Mouse (Mus musculus) adrenal gland, postnatal 14 days (tissue): Measurements from ENCODE around the gene Cd151. TPM values are rescaled to one million over a fixed set of nuclear protein-coding genes. Genes with fewer than 3 reads are reported as not detected.

Experiments used
- DNase-seq: peaks from one replicate; pipeline ENCODE4 v3.0.0; 2021; ENCODE audit warnings: mixed read lengths
- total RNA-seq: library from RNA; stranded (reverse); gene quantifications from 2 replicates; pipeline ENCODE4 v1.2.3, GENCODE M21; 2021

Gene Cd151
- total RNA-seq, 1 experiment from 2014 or later, result 204 TPM

DNA sequence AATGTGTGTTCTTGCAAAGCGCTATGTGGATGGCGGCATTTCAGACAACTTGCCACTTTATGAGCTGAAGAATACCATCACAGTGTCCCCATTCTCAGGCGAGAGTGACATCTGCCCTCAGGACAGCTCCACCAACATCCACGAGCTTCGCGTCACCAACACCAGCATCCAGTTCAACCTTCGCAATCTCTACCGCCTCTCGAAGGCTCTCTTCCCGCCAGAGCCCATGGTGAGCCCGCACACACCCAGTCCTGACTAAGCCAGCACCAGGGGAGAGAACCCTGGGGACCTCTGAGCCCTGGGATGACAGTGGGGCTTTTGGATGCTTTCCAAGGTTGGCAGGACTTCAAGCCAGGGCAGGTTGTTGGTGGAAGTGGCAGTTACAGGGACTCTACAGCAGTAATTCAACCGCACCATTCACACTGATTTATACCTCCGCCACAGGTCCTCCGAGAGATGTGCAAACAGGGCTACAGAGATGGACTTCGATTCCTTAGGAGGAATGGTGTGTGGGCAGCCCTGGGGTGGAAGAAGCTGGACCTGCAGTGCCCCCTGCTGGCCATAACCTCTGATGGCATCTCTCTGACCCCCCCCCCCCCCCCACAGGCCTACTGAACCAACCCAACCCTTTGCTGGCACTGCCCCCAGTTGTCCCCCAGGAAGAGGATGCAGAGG lies 9.1 kb upstream of the Cd151 start:
- DNase-seq, result peak; percentile 81

DNA sequence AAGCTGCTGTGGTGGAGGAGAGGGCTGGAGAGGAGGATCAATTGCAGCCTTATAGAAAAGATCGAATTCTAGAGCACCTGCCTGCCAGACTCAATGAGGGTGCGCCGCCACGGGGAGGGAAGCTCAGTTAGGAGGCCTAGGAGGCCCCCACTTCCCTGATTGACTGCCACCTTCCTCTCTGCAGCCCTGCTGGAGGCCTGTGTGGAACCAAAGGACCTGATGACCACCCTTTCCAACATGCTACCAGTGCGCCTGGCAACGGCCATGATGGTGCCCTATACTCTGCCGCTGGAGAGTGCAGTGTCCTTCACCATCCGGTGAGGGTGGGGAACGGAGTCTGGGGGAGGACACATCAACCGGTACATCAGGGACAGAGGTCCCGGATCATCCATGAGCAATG lies 8.5 kb upstream of the Cd151 start:
- no peak for DNase-seq

DNA sequence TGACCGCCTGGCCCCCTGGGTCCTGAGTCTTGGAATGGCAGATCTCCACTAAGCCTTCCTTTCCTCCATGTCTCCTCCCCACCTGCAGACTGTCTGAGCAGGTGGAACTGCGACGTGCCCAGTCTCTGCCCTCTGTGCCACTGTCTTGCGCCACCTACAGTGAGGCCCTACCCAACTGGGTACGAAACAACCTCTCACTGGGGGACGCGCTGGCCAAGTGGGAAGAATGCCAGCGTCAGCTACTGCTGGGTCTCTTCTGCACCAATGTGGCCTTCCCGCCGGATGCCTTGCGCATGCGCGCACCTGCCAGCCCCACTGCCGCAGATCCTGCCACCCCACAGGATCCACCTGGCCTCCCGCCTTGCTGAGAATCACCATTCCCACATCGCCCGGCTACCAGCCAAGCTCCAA lies 7.9 kb upstream of the Cd151 start:
- peak; percentile 66 for DNase-seq

DNA sequence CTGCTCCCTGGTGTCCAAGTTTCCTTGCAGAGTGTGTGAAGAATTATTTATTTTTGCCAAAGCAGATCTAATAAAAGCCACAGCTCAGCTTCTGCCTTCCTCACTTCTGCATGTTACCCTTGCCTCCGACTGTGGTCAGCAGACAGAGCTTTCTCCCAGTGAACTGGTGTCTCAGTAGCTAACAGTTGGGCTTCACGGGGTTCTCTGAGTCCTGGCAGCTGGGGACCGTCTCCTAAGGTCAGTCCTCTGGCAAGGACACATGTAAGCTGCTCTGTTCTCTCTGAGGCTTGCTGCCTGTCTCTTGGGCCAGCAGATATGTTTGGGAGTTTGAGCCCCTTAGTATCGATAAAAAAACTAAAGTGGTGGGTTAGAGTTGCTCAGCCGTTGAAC lies 7.2 kb upstream of the Cd151 start:
- peak; percentile 19 for DNase-seq

DNA sequence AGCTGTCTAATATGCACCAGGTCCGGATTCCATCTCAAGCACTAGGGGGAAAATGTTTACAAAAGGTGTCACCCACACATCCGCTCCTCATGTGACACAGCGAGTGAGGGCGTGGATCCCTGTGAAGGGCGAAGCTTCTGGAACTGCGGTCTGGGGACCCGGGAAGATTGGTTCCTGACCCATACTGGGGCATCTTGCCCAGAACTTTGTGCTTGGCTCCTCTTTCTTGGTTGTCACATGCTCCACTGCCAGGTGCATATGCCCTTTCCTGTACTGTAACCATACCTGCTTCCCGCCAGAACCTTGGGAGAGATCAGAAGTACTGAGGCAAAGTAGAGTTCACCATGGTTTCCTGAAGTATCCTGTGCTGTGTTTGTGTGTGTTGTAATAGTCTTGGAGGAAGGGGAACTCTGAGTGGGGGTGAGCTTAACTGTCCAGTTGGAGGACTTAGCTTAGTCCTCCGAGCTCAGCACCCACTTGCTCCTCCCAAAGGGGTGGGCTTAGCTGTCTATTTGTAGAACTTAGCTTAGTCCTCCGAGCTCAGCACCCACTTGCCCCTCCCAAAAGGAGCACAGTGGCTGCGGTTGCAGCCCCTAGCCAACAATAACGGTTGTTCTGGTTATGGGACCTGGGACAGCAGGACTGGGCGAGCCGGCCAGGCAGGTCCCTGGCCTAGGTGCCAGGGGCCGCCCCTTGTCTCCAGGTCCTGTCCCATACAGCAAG lies 6.6 kb upstream of the Cd151 start, which contains the start of gene Cracr2b:
Cracr2b (plus strand) TSS at position 704 of the 723 bp plus-strand sequence.
- DNase-seq, result peak; percentile 33

DNA sequence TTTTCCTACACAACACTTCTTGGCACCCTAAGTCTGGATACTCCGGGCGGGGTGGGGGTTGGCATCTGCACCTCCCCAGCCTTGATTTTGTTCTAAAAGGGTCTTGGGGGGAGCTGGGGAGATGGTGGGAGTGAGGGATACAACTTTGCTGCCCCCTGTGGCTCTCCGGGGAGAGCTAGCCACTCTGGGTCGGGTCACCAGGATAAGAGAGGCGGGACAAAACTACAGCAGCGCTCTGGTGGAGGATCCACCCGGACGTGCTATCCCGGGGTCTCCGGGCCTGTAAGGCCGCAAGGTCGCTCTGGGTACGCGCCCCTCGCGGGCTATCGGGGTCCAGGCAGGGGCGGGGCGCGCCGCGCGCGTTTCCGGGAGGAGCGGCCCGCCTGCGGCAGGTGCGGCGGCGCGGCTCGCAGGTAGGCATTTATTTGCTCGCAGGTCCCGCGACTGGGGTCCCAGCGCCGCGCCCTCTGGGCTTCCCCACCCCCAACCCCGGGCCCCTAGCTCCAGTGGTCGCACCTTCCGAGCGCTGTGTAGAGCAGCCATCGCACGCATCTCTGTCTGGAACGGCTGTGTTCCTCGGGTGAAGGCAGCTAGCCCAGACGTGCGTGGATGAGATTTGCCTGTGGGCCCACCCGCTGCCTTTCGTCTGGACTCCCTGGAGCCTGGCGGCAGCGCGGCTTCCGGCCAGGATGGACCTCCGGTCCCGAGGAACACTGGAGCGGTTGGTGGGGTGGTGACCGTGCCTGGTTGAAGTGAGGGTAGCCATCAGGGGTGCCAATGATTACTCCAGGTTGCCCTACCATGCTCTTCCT lies 5.5 kb upstream of the Cd151 start:
- DNase-seq, result peak; percentile 64

DNA sequence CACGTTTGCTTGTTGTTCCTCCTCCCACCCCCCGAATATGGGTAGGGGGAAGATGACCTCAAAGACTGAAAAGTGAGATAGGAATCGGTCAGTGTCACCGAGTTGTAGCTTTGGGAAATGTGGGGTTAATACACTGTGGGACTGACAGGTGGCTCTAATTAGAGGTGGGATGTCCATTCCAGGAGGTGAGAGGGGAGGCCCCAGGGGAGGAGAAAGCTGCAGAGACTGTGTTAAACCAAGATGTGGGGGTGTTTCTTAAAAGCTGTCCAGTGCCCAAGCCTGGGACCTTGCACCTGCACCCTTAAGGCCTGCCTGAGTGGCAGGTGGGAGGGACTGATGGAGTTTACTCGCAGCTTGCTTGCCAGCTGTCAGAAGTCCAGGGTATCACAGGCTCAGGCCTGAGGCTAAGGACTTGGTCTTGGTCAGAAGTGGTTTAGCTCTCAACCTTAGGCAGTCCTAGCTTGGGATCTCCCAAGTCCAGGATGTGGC lies 4.8 kb upstream of the Cd151 start:
- DNase-seq, result peak; percentile 67

DNA sequence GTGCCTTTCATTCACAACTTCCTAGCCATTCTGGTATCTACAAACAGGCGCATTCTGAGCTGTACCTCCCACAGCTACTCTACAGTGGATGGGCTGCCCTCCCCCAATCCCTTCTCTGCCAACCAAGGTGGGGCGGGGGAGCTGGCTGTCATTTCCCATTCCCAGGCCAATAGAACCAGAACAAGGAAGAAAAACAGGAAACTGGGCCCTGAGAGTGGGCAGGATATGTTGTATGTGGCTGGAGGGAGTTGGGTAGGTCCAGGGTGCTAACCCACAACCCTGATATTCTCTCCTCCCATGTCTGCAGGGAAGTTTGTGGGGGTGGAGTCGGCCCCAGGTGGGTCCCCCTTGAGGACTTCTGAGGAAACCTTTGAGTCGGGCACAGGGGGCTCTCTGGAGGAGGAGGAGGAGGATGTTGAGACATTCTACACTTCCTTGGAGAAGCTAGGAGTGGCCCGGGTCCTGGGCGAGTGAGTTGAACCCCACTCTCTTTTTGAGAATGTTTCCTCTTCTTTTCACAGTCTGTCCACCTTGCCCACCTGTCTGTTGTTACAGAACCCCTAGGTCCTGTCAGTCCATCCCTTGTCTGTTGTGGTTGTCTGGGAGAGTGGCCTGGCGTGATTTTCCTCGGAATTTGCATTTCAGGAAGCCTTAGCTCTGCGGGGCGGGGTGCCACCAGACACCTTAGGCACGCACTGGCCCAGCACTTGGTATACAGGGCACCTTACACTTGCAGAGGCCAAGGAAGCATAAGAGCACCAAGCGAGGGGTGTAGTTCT lies 3.2 kb upstream of the Cd151 start:
- peak; percentile 71 for DNase-seq

DNA sequence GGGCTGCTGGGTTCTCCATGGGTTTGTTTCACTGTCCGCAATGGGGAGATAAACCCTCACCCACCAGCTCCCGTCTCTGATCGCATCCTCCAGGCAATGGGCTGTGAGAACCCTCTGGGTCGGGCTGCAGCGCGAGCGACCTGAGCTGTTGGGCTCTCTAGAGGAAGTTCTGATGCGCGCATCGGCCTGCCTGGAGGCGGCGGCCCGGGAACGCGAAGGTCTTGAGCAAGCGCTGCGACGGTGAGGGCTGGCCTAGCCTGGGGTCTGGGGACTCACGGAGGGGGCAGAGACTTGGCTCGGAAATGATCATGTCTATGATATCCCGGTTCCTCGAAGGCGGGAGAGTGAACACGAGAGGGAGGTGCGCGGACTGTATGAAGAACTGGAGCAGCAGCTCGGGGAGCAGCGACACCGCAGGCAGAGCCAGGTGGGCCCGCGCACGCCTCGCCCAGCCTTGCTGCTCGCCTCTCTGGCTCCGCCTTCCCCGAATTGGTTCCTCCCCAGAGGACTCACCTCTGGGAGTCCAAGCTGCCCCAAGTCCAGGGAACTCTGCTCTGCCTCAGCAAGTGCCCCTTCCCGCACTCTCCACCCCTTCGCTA lies 2.5 kb upstream of the Cd151 start:
- peak; percentile 43 for DNase-seq

DNA sequence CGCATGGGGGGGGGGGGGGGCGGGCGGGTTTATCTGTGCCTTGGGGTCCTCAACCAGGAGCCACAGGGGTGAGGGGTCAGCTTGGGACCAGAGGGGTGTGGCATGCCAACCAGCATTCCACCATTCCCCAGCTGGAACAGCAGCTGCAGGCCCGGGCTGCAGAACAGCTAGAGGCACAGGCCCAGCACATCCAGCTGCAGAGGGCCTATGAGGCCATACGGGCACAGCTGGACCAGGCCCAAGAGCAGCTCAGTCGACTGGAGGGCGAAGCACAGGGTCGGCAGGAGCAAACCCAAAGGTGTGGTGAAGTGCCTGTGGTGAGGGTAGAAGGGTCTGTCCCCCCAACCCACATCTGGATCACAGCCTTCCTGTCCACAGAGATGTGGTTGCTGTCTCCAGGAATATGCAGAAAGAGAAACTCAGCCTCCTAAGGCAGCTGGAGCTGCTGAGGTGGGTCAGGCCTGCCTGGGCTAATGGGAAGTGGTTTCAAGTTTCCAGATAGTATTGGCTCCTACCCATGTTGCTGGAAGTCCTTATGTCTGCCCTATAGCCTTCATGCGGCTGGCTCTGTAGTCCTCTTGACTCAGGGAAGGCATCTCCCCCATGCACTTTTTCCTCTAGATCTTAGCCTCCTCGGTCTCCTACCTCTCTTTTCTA lies 1.7 kb upstream of the Cd151 start:
- no peak for DNase-seq

DNA sequence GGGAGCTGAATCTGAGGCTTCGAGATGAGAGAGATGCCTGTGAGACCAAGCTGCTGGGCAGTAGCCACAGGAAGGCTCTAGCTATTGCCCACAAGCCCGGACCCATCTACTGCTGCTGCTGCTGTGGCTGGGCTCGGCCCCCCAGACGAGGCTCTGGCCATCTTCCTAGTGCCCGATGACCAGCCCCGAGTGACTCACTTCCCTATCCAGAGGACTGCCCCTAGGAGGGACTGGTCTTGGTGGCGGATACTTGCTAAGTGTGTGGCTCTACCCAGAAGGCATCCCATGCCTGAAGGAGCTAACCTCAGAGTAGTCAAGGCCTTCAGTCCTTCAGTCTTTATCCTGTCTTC lies 1.2 kb upstream of the Cd151 start:
- peak; percentile 65 for DNase-seq

DNA sequence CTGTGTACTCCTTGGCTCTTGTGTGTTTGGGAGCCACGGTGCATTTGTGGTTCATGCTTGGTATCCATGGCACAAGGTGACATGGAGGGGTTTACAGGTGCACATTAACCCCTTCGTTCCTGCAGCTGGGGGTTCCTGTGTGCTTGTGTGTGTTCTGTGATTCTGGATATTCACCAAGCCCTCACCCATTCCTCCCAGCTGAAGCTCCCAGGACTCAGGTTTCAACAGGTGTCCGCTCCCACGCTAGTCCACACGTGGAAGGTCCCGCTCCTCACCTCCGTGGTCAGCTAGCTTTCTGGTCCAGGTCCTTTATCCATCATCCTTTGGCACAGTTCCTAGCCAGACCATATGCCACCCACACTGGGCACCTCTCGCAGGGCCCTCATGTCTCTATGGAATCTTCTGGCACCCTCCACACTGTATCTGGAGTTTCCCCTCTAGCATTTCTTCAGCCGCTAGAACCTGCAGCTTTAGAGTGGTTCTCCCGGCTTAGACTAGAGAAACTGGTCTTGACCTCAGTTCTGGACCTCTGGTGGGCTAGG lies 514 bp upstream of the Cd151 start:
- DNase-seq, result no peak

DNA sequence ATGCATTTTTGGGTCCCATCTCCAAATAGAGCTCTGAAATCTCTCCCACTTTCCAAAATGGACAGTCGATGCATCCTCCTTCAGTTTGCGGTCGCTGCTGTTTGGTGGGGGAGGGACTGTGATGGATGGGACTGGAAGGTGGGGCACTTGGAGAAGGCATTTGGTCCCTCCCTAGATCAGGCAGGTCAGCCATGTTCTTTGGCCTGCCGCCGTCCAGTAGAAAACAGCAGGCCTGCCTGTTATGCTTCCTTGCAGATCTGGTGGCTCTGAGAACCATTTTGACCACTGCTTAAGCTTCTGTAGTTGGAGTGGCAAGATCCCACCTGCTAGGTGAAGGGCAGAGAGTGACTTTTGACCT lies 951 bp downstream of the Cd151 start:
- DNase-seq, result peak; percentile 72

DNA sequence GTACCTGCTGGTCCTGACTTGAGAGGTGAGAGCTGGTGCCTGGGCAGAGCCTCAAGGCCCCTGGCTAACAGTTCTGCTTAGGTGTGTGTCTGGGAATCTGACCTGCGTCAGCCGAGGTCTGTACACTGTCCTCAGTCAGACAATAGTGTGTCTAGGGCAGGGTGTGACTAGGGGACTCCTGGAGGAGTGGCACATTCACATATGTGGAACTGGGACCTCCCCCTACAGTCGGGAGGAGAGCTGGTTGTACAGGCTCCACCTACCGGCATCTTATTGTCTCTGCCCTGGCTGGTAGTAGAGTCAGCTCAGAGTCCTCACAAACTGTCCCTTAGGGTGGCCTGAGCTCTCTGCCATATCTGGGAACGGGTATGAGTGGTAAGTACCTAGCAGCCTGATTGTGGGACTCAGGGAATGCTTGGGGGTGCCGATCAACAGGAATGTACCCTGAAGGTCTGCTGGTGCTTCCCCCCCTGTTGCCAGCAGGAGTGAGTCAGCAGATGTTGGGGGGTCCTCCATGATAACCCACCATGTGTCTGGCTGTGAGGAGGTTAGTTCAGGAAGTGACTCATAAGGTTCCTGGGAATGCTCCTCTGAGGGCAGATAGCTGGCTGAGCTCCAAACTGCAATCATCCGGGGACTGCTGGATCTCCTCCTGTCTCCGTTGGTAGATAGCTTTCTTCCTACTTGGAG lies 1.5 kb downstream of the Cd151 start:
- peak; percentile 88 for DNase-seq

DNA sequence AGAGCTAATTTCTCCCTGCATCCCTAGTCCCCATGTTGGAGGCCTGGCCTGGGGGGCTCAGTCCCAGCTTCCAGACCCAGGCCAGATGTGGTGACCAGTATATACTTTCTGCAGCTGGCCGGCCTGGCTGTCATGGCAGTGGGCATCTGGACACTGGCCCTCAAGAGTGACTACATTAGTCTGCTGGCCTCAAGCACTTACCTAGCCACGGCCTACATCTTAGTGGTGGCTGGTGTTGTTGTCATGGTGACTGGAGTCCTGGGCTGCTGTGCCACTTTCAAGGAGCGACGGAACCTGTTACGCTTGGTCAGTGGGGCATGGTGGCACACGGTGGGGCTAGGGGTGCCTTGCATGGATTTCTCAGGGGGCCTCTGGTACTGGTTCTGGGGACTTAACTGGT lies 2.2 kb downstream of the Cd151 start:
- DNase-seq, result no peak

DNA sequence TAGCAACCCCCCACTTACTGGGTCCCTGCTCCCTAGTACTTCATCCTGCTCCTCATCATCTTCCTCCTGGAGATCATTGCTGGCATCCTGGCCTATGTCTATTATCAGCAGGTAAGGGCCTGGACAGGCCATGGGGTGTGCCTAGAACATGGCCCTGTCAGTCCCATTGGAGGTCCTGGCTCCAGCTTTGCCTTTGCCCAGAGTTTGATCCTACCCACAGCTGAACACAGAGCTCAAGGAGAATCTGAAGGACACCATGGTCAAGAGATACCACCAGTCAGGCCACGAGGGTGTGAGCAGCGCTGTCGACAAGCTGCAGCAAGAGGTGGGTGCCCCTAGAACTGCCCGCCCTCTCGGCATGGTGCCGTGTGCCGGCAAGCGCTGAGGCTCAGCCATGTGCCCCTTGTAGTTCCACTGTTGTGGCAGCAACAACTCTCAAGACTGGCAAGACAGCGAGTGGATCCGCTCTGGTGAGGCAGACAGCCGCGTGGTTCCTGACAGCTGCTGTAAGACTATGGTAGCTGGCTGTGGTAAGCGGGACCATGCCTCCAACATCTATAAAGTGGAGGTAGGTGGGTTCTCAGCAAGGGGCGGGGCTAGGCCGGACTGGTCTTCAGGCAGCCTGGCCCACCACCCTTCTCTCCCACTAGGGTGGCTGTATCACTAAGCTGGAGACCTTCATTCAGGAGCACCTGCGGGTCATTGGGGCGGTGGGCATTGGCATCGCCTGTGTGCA lies 2.9 kb downstream of the Cd151 start:
- no peak for DNase-seq

DNA sequence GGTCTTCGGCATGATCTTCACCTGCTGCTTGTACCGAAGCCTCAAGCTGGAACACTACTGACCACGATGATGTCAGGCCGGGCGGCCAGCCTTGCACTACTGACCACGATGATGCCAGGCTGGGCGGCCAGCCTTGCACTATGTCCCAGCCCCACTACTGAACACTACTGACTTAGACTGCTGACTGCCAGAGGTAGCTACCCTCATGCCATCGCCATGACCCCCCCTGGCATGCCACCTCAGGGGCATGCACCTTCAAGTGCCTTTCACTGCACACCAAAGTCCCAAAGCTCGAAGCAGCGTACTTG lies 3.4 kb downstream of the Cd151 start:
- DNase-seq, result no peak

DNA sequence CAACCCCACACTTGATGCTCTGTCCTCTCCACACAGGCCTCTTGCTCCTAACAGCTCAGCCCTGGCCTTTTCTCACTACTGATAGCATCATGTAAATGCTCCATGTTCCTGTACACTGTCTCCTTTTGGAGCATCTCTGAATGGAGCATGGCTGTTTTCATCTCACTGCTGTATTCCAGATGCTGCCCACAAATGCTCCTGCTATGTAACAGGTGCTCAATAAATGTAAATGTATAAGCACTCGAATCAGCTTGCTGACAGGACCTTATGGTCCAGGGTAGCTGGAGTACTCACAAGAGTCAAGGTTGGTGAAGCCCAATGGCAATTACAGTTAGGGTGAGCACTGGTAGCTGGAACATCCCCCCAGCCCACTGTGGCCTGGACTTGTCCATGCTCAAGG lies 4.0 kb downstream of the Cd151 start:
- no peak for DNase-seq

DNA sequence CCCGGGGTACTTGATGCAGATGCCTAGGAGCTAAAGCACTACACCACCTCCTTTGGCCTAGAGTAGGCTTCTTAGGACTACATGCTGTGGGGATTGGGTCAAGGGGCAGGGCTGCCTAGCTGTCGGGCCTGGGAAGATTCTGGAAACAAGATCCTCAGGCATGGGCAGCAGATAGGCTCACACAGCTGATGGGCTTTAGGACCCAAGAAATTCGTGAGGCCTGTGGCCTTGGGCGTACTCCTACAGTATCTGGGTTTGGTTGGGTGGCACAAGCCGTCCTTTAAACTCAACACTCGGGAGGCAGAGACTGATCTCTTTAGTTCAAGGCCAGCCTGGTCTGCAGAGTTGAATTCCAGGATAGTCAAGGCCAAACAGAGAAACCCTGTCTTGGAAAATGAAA lies 5.0 kb downstream of the Cd151 start:
- DNase-seq, result peak; percentile 68

DNA sequence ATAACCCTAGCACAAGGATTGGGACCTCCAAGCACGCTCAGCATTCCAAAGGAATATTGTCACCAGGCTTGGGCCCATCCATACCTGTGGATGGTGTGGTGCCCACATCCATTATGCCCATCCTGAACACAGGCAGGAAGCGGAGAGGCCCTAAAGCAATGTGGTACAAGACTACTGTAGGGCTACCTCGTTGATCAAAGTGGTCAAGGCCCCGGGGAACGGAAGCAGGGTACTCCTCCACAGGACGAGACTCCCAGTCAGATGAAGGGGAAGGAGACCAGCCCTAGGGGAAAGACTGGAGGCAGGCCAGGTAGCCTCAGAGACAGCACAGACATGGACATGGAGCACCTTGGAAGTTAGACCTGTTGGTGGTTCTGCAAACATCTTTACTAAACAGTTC lies 5.6 kb downstream of the Cd151 start:
- DNase-seq, result no peak
